Mouse (Mus musculus): ENCODE data around the gene Gm20696. TPM values are rescaled to one million over a fixed set of nuclear protein-coding genes. Genes with fewer than 3 reads are reported as not detected.

Gm20696 gene
- polyA plus RNA-seq, 2 experiments = 2.0 to 5.9 TPM

DNA sequence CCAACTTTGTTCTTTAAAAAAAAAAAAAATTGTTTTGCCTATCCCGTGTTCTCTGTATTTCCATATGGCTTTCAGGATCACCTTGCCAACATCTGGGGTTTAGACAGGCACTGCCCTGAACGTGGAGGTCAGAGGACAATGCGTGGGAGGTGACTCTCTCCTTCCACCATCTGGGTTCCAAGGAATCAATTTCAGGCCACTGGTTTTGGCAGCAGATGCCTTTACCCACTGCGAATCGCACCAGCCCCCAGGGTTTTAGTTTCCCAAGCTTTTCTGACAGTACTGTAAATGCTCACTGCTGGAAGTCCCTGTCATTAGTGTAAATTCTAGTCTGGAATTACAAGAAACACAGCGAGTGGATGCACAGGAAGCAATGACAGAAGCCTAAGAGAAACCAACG lies 185.0 kb downstream of the Gm20696 start:
- TF ChIP-seq POLR2A (IDR thresholded peaks at IDR 0.05; ENCODE audit: borderline replicate concordance, extremely low read depth, insufficient read depth, insufficient read length) = no peak
- 35% methylated on average over 7 of the region's 7 CpGs for WGBS
- H3K36me3 ChIP-seq (ENCODE audit: control insufficient read depth, insufficient read depth, low read length) = 0 out of 2 replicates have a peak, but pooled peaks cover 4% of the 10 kb centered on the region
- no peak overlapping the region for H3K4me2 ChIP-seq (replicated peaks; ENCODE audit: low read depth, low read length, severe bottlenecking)
- H3K27ac ChIP-seq (replicated peaks; ENCODE audit: low read depth, low read length) = no peak overlapping the region
- no peak overlapping the region for H3K4me3 ChIP-seq (replicated peaks; ENCODE audit: low read length)
- no peak overlapping the region for H3K9ac ChIP-seq (ENCODE audit: low read depth, low read length, severe bottlenecking)
- no peaks in the 10 kb centered on the region for H3K27me3 ChIP-seq (ENCODE audit: control insufficient read depth, insufficient read depth, low read length)
- H3K4me1 ChIP-seq (ENCODE audit: control insufficient read depth, insufficient read depth, low read length) = peaks cover 34% of the 10 kb centered on the region
- ATAC-seq (ENCODE audit: low FRiP score, low read depth) (no peak), DNase-seq (ENCODE audit: low spot score) (no peak)
- H3K9me3 ChIP-seq (ENCODE audit: control insufficient read depth, low read length) = peaks cover 5% of the 10 kb centered on the region; the same call in 1 of the 2 replicates

DNA sequence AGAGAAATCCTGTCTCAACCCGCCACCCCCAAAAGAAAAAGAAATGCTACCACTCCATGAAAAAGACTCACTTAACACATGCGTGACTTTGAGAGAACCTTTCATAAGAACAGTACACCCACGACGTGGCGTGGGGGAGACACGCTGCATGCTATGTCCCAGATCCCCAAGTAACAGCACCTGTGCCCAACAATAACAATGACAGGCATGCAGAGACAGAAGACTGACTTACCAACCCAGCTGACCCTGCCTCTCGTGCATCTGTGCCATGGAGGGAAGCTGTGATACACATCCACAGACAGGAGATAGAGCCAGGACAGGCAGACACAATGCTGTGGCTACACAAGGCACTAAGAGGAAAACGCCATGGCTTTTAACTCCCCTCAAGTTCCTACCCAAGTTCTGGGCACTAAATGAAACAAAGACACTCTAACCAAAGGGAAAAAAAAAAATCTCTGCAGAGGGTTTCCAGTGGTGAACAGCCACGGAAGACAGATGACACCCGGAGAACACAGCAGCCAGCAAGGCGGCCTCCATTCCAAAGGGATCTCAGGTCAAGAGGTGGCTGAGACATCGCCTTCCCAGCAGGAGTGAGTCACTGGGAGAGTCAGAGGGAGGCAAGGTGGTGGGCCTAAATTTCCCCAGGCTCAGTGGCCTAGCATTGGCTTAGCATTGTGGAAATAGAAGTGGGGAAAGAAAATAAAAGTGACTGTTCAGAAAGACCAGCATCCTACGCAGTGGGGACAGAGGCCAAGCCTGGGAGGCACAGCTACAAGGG lies 187.5 kb downstream of the Gm20696 start:
- Histone ChIP-seq H3K4me3 (replicated peaks; ENCODE audit: low read length) (no peak overlapping the region), H3K4me2 (replicated peaks; ENCODE audit: low read depth, low read length, severe bottlenecking) (no peak overlapping the region), H3K9me3 (ENCODE audit: control insufficient read depth, low read length) (peaks cover 5% of the 10 kb centered on the region; the same call in 1 of the 2 replicates), H3K4me1 (ENCODE audit: control insufficient read depth, insufficient read depth, low read length) (peaks cover 20% of the 10 kb centered on the region), H3K36me3 (ENCODE audit: control insufficient read depth, insufficient read depth, low read length) (0 out of 2 replicates have a peak, but pooled peaks cover 4% of the 10 kb centered on the region), H3K9ac (ENCODE audit: low read depth, low read length, severe bottlenecking) (no peak overlapping the region), H3K27ac (replicated peaks; ENCODE audit: low read depth, low read length) (no peak overlapping the region), H3K27me3 (ENCODE audit: control insufficient read depth, insufficient read depth, low read length) (no peaks in the 10 kb centered on the region)
- WGBS = 88% methylated on average over 13 of the region's 13 CpGs
- ATAC-seq (ENCODE audit: low FRiP score, low read depth) = no peak
- DNase-seq (ENCODE audit: low spot score) = no peak
- TF ChIP-seq POLR2A (IDR thresholded peaks at IDR 0.05; ENCODE audit: borderline replicate concordance, extremely low read depth, insufficient read depth, insufficient read length) = no peak

DNA sequence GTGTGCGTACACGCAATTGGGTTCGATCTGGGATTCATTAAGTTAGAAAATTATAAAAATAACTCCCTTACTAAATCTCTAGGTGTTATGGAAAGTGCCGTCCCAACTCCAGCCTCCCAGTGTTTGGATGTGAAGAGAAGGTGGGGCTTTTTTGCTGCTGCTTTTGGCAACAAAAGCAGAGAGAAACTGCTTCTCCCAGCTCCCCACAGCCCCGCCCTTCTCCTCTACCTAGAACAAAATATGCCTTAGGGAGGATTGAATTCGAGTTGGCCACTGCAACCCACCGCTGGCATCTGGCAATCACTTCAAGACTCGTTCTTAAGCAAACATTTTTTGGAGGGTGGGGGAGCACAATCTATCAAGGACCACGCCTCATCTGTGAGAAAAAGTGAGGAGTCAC lies 191.6 kb downstream of the Gm20696 start:
- H3K27ac ChIP-seq (replicated peaks; ENCODE audit: low read depth, low read length) = no peak overlapping the region

DNA sequence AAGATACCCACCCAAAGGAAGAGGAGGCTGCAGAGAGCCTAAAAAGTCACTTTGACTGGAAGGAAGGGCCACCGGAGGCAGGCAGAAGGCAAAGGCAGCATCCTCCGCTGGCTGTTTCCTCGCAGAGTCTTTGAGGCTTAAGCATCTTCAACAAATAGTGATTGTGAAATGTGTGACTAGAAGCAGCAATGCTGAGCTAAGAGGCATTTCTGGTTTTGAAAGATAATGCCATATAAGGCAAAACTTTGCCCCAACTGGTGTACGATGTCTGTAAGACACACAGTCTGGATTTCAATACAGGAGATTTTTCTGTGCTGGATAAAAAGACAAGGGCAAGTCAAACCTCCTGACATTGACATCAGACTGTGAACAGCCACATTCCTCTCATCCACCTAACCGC lies 195.7 kb downstream of the Gm20696 start:
- H3K36me3 ChIP-seq (ENCODE audit: control insufficient read depth, insufficient read depth, low read length) = no peaks in the 10 kb centered on the region
- H3K4me3 ChIP-seq (replicated peaks; ENCODE audit: low read length) = no peak overlapping the region
- H3K4me1 ChIP-seq (ENCODE audit: control insufficient read depth, insufficient read depth, low read length) = peaks cover 16% of the 10 kb centered on the region
- H3K9me3 ChIP-seq (ENCODE audit: control insufficient read depth, low read length) = no peaks in the 10 kb centered on the region
- H3K27me3 ChIP-seq (ENCODE audit: control insufficient read depth, insufficient read depth, low read length) = no peaks in the 10 kb centered on the region
- DNase-seq (ENCODE audit: low spot score) = no peak
- no peak overlapping the region for H3K4me2 ChIP-seq (replicated peaks; ENCODE audit: low read depth, low read length, severe bottlenecking)
- H3K9ac ChIP-seq (ENCODE audit: low read depth, low read length, severe bottlenecking) = no peak overlapping the region
- no peak for ATAC-seq (ENCODE audit: low FRiP score, low read depth)
- TF ChIP-seq POLR2A (IDR thresholded peaks at IDR 0.05; ENCODE audit: borderline replicate concordance, extremely low read depth, insufficient read depth, insufficient read length) = no peak
- 69% methylated on average over 5 of the region's 5 CpGs for WGBS
- H3K27ac ChIP-seq (replicated peaks; ENCODE audit: low read depth, low read length) = no peak overlapping the region

More for the DNA sequence above, 191.6 kb downstream of the Gm20696 start:
- Histone ChIP-seq H3K4me3 (replicated peaks; ENCODE audit: low read length) (no peak overlapping the region), H3K4me1 (ENCODE audit: control insufficient read depth, insufficient read depth, low read length) (peaks cover 14% of the 10 kb centered on the region), H3K36me3 (ENCODE audit: control insufficient read depth, insufficient read depth, low read length) (no peaks in the 10 kb centered on the region), H3K27me3 (ENCODE audit: control insufficient read depth, insufficient read depth, low read length) (no peaks in the 10 kb centered on the region), H3K9me3 (ENCODE audit: control insufficient read depth, low read length) (no peaks in the 10 kb centered on the region), H3K9ac (ENCODE audit: low read depth, low read length, severe bottlenecking) (no peak overlapping the region), H3K4me2 (replicated peaks; ENCODE audit: low read depth, low read length, severe bottlenecking) (no peak overlapping the region)
- DNase-seq (ENCODE audit: low spot score) (peak; percentile 55), ATAC-seq (ENCODE audit: low FRiP score, low read depth) (peak; percentile 47; the same call in 1 of the 2 replicates)
- 50% methylated on average over 9 of the region's 9 CpGs for WGBS
- TF ChIP-seq POLR2A (IDR thresholded peaks at IDR 0.05; ENCODE audit: borderline replicate concordance, extremely low read depth, insufficient read depth, insufficient read length) = no peak

DNA sequence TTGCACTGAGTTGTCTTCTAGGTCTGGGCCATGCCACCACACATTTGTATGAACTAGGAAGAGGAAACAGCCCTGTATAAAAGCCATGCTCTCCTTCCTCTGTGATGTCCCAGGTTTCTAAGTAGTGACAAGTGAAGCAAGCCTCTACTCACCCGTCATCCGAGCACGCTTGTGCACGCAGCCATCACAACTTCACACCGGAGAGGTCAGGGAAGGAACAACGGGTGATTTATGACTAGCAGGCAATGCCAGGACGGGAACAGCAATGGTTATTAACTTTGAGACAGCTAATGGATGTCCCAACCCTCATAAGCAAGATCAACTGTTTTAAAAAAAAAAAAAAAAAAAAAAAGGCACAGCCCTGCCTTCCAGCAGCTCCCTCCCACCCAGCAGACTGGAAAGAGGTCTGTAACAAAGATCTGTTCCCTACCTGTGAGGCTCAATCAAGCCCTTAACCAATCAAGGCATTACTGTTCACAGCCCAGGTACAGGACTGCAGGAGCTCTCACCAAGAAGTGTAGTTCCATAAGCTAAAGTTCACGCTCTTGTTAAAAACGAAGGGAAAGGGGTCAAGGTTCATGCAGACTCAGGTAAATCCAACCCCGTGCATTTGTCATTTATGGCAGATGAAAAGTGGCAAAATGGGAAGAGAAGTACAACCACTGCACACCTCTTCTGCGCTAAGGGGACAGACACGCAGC lies 197.3 kb downstream of the Gm20696 start:
- WGBS = 48% methylated on average over 12 of the region's 12 CpGs
- no peak for TF ChIP-seq POLR2A (IDR thresholded peaks at IDR 0.05; ENCODE audit: borderline replicate concordance, extremely low read depth, insufficient read depth, insufficient read length)
- ATAC-seq (ENCODE audit: low FRiP score, low read depth) (no peak), DNase-seq (ENCODE audit: low spot score) (no peak)
- H3K9me3 ChIP-seq (ENCODE audit: control insufficient read depth, low read length) = no peaks in the 10 kb centered on the region
- no peak overlapping the region for H3K9ac ChIP-seq (ENCODE audit: low read depth, low read length, severe bottlenecking)
- peaks cover 8% of the 10 kb centered on the region for H3K4me1 ChIP-seq (ENCODE audit: control insufficient read depth, insufficient read depth, low read length)
- no peak overlapping the region for H3K4me3 ChIP-seq (replicated peaks; ENCODE audit: low read length)
- H3K27me3 ChIP-seq (ENCODE audit: control insufficient read depth, insufficient read depth, low read length) = no peaks in the 10 kb centered on the region
- H3K36me3 ChIP-seq (ENCODE audit: control insufficient read depth, insufficient read depth, low read length) = peaks cover 2% of the 10 kb centered on the region
- no peak overlapping the region for H3K27ac ChIP-seq (replicated peaks; ENCODE audit: low read depth, low read length)
- H3K4me2 ChIP-seq (replicated peaks; ENCODE audit: low read depth, low read length, severe bottlenecking) = no peak overlapping the region
